Mouse (Mus musculus): ENCODE data around the gene Hmces. TPM values are rescaled to one million over a fixed set of nuclear protein-coding genes. Genes with fewer than 3 reads are reported as not detected.

Gene Hmces
- polyA plus RNA-seq, 1 experiment from 2014 or later, result 43.9 TPM

DNA sequence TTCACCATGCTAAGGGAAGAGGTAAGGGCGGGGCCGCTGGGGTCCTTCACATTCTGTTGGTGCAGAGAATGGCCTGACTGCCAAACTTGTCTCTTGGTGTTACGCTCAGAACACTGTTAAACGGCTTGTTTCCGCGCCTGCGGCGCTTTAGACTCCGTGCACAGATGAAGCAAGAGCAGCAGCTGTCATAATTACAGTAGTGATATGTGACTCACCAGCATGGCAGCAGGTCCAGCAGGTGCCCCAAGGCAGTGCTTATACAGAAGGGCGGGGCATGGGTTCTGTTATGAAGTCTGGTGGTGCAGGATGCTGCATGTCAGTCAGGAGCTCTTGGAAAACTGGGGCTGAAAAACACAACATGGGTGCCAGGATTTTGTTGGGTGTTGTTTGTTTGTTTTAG is 15.7 kb upstream of the Hmces start:
- Histone ChIP-seq H3K4me1 (ENCODE audit: control insufficient read depth, insufficient read depth, low read depth, low read length) (no peaks in the 10 kb centered on the region), H3K36me3 (ENCODE audit: control insufficient read depth, insufficient read depth, low read length) (peaks cover 49% of the 10 kb centered on the region), H3K4me3 (ENCODE audit: low read length) (no peak overlapping the region), H3K27me3 (replicated peaks; ENCODE audit: control insufficient read depth, insufficient read depth, low read length) (no peaks in the 10 kb centered on the region), H3K27ac (ENCODE audit: low read depth, low read length) (no peak overlapping the region), H3K9me3 (ENCODE audit: control insufficient read depth, low read length) (no peaks in the 10 kb centered on the region), H3K9ac (ENCODE audit: low read depth, low read length) (no peak overlapping the region), H3K4me2 (ENCODE audit: low read length) (no peak overlapping the region)
- ATAC-seq, result no peak
- 93% methylated on average over 10 of the region's 10 CpGs for WGBS

DNA sequence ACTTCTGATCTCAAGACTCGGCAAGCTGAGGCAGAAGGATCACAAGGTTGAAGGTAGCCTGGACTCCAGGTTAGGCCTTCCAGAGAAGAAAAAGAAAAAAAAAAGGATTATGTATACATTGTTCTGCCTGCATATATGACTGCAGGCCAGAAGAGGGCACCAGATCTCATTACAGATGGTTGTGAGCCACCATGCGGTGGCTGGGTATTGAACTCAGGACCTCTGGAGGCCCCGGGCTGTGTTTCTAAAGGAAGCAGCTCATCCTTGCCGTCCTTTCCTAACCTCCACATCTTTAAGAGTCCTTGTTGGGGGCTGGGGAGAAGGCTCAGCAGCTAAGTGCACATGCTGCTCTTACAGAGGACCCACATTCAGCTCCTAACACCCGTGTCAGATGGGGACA is 7.1 kb upstream of the Hmces start:
- WGBS, result 64% methylated on average over 5 of the region's 5 CpGs
- no peaks in the 10 kb centered on the region for H3K27me3 ChIP-seq (replicated peaks; ENCODE audit: control insufficient read depth, insufficient read depth, low read length)
- peaks cover 59% of the 10 kb centered on the region for H3K36me3 ChIP-seq (ENCODE audit: control insufficient read depth, insufficient read depth, low read length)
- no peak for ATAC-seq
- no peak overlapping the region for H3K4me3 ChIP-seq (ENCODE audit: low read length)
- H3K9ac ChIP-seq (ENCODE audit: low read depth, low read length), result no peak overlapping the region
- no peaks in the 10 kb centered on the region for H3K9me3 ChIP-seq (ENCODE audit: control insufficient read depth, low read length)
- H3K4me1 ChIP-seq (ENCODE audit: control insufficient read depth, insufficient read depth, low read depth, low read length), result no peaks in the 10 kb centered on the region
- no peak overlapping the region for H3K4me2 ChIP-seq (ENCODE audit: low read length)
- H3K27ac ChIP-seq (ENCODE audit: low read depth, low read length), result no peak overlapping the region

DNA sequence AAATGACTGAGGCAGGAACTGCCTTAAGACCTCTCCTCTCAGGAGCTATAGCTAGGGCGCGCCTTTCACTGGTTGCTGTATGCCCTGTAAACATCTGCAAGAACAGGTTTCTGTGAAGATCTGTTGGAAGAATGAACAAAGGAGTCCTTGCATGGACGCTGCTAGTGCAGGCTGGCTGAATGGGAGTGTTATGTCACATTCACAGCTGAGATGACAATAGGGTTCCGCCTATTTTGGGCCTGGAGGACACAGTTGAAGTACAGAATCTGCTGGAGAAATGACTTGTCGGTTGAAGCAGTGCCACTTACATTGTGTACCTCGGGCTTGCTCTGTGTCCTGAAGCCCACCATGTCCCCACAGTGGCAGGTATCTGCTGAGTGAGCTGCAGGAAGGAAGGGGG is 4.6 kb upstream of the Hmces start:
- no peak overlapping the region for H3K27ac ChIP-seq (ENCODE audit: low read depth, low read length)
- no peak overlapping the region for H3K9ac ChIP-seq (ENCODE audit: low read depth, low read length)
- ATAC-seq, result no peak

DNA sequence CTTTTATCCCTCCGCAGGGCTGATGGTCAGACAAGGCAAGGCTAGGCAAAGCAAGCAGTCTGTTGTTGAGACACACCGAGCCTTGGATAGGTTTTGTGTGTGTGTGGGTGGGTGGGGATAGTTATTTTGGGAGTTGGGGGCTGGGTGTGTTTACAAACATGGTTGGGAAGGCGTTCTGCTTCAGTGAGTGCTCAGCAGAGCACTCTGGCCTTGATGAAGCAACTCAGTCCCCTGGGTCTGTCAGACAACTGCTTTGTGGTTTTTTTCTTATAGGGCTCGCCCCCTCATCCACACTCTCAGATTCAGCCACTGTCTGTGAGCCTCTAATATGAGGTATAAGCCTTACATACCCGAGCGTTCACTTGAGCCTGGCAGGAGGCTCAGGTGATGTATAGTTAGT is 2.2 kb upstream of the Hmces start:
- no peak overlapping the region for H3K4me2 ChIP-seq (ENCODE audit: low read length)
- H3K27ac ChIP-seq (ENCODE audit: low read depth, low read length), result no peak overlapping the region
- H3K36me3 ChIP-seq (ENCODE audit: control insufficient read depth, insufficient read depth, low read length), result peaks cover 38% of the 10 kb centered on the region
- H3K9ac ChIP-seq (ENCODE audit: low read depth, low read length), result no peak overlapping the region
- H3K9me3 ChIP-seq (ENCODE audit: control insufficient read depth, low read length), result no peaks in the 10 kb centered on the region
- ATAC-seq, result no peak
- WGBS, result 82% methylated on average over 6 of the region's 6 CpGs
- H3K4me1 ChIP-seq (ENCODE audit: control insufficient read depth, insufficient read depth, low read depth, low read length), result peaks cover 12% of the 10 kb centered on the region
- no peak overlapping the region for H3K4me3 ChIP-seq (ENCODE audit: low read length)
- no peaks in the 10 kb centered on the region for H3K27me3 ChIP-seq (replicated peaks; ENCODE audit: control insufficient read depth, insufficient read depth, low read length)

More for the DNA sequence above, 4.6 kb upstream of the Hmces start:
- Histone ChIP-seq H3K4me3 (ENCODE audit: low read length) (no peak overlapping the region), H3K4me1 (ENCODE audit: control insufficient read depth, insufficient read depth, low read depth, low read length) (no peaks in the 10 kb centered on the region; the same call in 1 of the 2 replicates), H3K4me2 (ENCODE audit: low read length) (no peak overlapping the region), H3K9me3 (ENCODE audit: control insufficient read depth, low read length) (no peaks in the 10 kb centered on the region), H3K27me3 (replicated peaks; ENCODE audit: control insufficient read depth, insufficient read depth, low read length) (no peaks in the 10 kb centered on the region), H3K36me3 (ENCODE audit: control insufficient read depth, insufficient read depth, low read length) (peaks cover 47% of the 10 kb centered on the region)
- 88% methylated on average over 6 of the region's 6 CpGs for WGBS

DNA sequence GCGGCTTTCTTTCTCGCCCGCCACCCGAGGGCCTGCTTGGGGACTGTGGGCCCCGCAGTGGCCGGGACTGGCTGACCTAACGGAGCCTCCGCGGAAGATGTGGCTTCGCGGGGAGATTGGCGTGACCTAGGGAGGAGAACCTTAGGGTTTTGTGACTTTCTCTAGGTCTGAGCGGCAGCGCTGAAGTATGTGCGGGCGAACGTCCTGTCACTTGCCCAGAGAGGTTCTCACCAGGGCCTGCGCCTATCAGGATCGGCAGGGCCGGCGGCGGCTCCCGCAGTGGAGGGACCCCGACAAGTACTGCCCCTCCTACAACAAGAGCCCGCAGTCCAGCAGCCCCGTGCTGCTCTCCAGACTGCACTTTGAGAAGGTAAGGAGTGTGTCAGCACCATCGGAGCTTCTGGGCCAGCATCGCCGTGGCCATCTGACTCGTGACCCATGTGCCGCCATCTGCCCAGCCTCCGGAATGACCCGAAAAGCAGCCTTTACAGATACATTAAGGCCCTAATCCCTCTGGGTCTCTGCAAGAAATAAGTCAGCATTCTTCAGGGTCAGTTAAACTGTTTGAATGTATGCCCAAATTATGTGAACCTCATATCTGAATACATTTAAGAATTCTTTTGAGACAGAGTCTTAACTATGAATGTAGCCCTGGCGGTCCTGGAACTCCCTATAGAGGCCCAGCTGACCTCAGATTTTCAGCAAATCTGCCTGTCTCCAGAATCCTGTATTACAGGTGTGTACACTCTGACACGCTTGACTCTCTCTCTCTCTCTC is 779 bp downstream of the Hmces start:
- Histone ChIP-seq H3K36me3 (ENCODE audit: control insufficient read depth, insufficient read depth, low read length) (peaks cover 23% of the 10 kb centered on the region), H3K4me2 (ENCODE audit: low read length) (peak overlapping the region; percentile 90), H3K27ac (ENCODE audit: low read depth, low read length) (peak overlapping the region; percentile 86), H3K9me3 (ENCODE audit: control insufficient read depth, low read length) (no peaks in the 10 kb centered on the region), H3K4me3 (ENCODE audit: low read length) (peak overlapping the region; percentile 88), H3K4me1 (ENCODE audit: control insufficient read depth, insufficient read depth, low read depth, low read length) (peaks cover 12% of the 10 kb centered on the region), H3K9ac (ENCODE audit: low read depth, low read length) (peak overlapping the region; percentile 93), H3K27me3 (replicated peaks; ENCODE audit: control insufficient read depth, insufficient read depth, low read length) (no peaks in the 10 kb centered on the region)
- peak; percentile 68 for ATAC-seq
- WGBS, result 3% methylated on average over 35 of the region's 35 CpGs

DNA sequence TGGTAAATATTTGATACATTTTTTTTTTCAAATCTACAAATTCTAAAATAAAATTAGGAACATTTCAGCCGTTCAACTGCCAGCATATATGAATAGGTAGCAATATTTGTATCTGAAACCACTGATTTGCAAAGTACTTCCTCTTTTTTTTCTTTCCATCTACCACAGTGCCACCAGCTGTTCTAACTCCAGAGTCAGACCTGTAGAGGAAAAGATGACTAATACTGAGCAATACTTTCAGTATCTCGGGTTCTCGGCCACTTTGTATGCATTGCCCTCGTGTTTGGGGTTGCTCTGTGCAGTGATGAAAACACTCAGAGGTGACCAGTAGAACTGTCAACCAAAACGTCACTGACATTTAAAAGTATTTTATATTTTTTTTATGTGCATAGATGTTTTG is 2.2 kb downstream of the Hmces start:
- Histone ChIP-seq H3K4me1 (ENCODE audit: control insufficient read depth, insufficient read depth, low read depth, low read length) (peaks cover 12% of the 10 kb centered on the region), H3K9ac (ENCODE audit: low read depth, low read length) (no peak overlapping the region), H3K4me3 (ENCODE audit: low read length) (no peak overlapping the region), H3K4me2 (ENCODE audit: low read length) (no peak overlapping the region), H3K27ac (ENCODE audit: low read depth, low read length) (no peak overlapping the region), H3K27me3 (replicated peaks; ENCODE audit: control insufficient read depth, insufficient read depth, low read length) (no peaks in the 10 kb centered on the region), H3K36me3 (ENCODE audit: control insufficient read depth, insufficient read depth, low read length) (peaks cover 19% of the 10 kb centered on the region), H3K9me3 (ENCODE audit: control insufficient read depth, low read length) (no peaks in the 10 kb centered on the region)
- 89% methylated on average over 5 of the region's 5 CpGs for WGBS
- ATAC-seq, result no peak

DNA sequence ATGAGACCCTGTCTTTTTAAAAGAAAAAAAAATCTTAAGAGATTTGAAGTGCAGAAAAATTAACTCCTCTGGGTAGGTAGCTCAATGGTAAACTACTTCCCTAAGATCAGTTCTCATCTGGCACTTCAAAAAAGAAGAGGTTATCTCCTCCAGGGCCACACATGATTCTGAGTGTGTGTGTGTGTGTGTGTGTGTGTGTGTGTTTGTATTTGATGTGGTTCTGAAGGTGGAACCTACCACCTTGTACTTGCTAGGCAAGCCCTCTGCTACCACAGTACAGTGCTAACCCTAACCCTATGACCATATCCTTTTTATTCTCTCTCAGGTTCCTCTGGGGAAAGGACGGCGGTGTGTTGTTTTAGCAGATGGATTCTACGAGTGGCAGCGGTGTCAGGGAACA is 7.5 kb downstream of the Hmces start:
- no peak overlapping the region for H3K4me2 ChIP-seq (ENCODE audit: low read length)
- H3K27ac ChIP-seq (ENCODE audit: low read depth, low read length), result no peak overlapping the region
- ATAC-seq, result no peak
- no peaks in the 10 kb centered on the region; the same call in 1 of the 2 replicates for H3K4me1 ChIP-seq (ENCODE audit: control insufficient read depth, insufficient read depth, low read depth, low read length)
- WGBS, result 93% methylated on average over 4 of the region's 4 CpGs
- H3K9ac ChIP-seq (ENCODE audit: low read depth, low read length), result no peak overlapping the region
- no peak overlapping the region for H3K4me3 ChIP-seq (ENCODE audit: low read length)
- H3K9me3 ChIP-seq (ENCODE audit: control insufficient read depth, low read length), result no peaks in the 10 kb centered on the region
- peaks cover 20% of the 10 kb centered on the region for H3K36me3 ChIP-seq (ENCODE audit: control insufficient read depth, insufficient read depth, low read length)
- H3K27me3 ChIP-seq (replicated peaks; ENCODE audit: control insufficient read depth, insufficient read depth, low read length), result no peaks in the 10 kb centered on the region

DNA sequence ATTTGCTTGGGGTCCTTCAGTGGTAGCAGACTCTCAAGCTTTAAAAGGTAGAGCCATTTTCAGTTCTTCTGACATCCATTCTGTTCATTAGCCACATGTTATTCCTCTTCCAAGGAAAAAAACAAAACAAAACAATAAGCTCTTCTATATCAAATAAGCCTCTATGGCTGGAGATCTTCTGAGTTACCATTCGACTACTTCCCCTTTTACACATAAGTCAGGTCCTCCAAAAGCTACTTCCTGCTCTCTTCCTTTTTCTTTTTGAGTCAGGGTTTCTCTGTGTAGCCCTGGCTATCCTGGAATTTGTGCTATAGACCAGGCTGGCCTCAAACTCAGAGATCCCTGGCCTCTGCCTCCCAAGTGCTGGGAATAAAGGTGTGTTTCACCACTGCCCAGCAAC is 9.9 kb downstream of the Hmces start:
- Histone ChIP-seq H3K4me1 (ENCODE audit: control insufficient read depth, insufficient read depth, low read depth, low read length) (no peaks in the 10 kb centered on the region), H3K9ac (ENCODE audit: low read depth, low read length) (no peak overlapping the region), H3K4me2 (ENCODE audit: low read length) (no peak overlapping the region), H3K9me3 (ENCODE audit: control insufficient read depth, low read length) (no peaks in the 10 kb centered on the region), H3K4me3 (ENCODE audit: low read length) (no peak overlapping the region), H3K27ac (ENCODE audit: low read depth, low read length) (no peak overlapping the region), H3K27me3 (replicated peaks; ENCODE audit: control insufficient read depth, insufficient read depth, low read length) (no peaks in the 10 kb centered on the region), H3K36me3 (ENCODE audit: control insufficient read depth, insufficient read depth, low read length) (peaks cover 8% of the 10 kb centered on the region)
- 92% methylated on average over 1 of the region's 1 CpGs for WGBS
- no peak for ATAC-seq

DNA sequence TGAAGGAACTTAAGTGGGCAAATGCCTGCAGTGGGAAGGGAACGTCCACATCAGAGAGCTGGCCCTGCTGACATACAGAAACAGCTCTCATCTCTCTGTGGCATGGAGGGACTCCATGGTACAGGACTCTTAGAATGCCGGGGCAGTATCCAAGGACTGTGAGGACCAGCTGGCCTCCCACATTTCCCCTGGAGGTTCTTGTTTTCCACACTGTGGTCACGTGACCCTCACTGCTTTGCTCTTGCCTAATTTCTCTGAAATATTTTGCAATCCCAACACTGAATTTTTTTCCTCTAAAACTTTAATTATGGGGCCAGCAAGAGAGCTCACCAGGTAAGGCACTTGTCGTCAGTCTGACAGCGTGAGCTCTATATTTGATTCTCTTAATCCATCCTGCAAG is 21.3 kb downstream of the Hmces start:
- peaks cover 27% of the 10 kb centered on the region for H3K36me3 ChIP-seq (ENCODE audit: control insufficient read depth, insufficient read depth, low read length)
- ATAC-seq, result no peak
- H3K9ac ChIP-seq (ENCODE audit: low read depth, low read length), result no peak overlapping the region
- no peak overlapping the region for H3K27ac ChIP-seq (ENCODE audit: low read depth, low read length)
- WGBS, result 88% methylated on average over 5 of the region's 5 CpGs
- H3K27me3 ChIP-seq (replicated peaks; ENCODE audit: control insufficient read depth, insufficient read depth, low read length), result no peaks in the 10 kb centered on the region
- H3K9me3 ChIP-seq (ENCODE audit: control insufficient read depth, low read length), result no peaks in the 10 kb centered on the region
- H3K4me2 ChIP-seq (ENCODE audit: low read length), result no peak overlapping the region
- H3K4me3 ChIP-seq (ENCODE audit: low read length), result no peak overlapping the region
- no peaks in the 10 kb centered on the region for H3K4me1 ChIP-seq (ENCODE audit: control insufficient read depth, insufficient read depth, low read depth, low read length)
